Mouse (Mus musculus) heart, postnatal 0 days (tissue): ENCODE results near the gene 1700012B09Rik.

Source experiments
- CTCF ChIP-seq: IDR thresholded peaks from 2 replicates; pipeline ENCODE4 v1.5.1; 2016; ENCODE audit warnings: antibody characterized with exemption, control low read depth, low read depth
- EP300 ChIP-seq: IDR thresholded peaks from 2 replicates; pipeline ENCODE4 v1.6.1; 2016; ENCODE audit warnings: antibody characterized with exemption, low read depth

GRCm38 (mm10) chr9:14740151-14740924 is 30.5 kb downstream of the 1700012B09Rik start, which contains the start of gene Piwil4:
- no peak for TF ChIP-seq EP300
- TF ChIP-seq CTCF: no peak
